Mouse (Mus musculus) embryonic facial prominence, embryonic 14.5 days (tissue): ENCODE results near the gene Commd4. TPM values are rescaled to one million over a fixed set of nuclear protein-coding genes. Genes with fewer than 3 reads are reported as not detected.
A peak's percentile ranks its signal among the peaks of the same experiment; 100 is the strongest.

Experiments used
- ATAC-seq: fragments of 200-750 bp; cut with Nextera tagmentation; 2 replicates; pipeline ENCODE4 v1.8.0; 2017; ENCODE audit warnings: low read depth, moderate number of reproducible peaks, moderate TSS enrichment
- DNase-seq: peaks from one replicate; pipeline ENCODE4 v3.0.0-alpha.2; 2015; ENCODE audit warnings: low spot score
- H3K27ac ChIP-seq: fragments of 300-500 bp; sonication (generic); replicated peaks from 2 replicates; pipeline ENCODE4 v1.5.1; 2014; ENCODE audit warnings: low read depth, mild to moderate bottlenecking, low read length, moderate library complexity
- H3K27me3 ChIP-seq: fragments of 300-500 bp; sonication (generic); replicated peaks from 2 replicates; pipeline ENCODE4 v1.6.1; 2014; ENCODE audit warnings: low read length; ENCODE audit not compliant: control insufficient read depth, insufficient read depth
- H3K36me3 ChIP-seq: fragments of 300-500 bp; sonication (generic); 2 replicates; pipeline ENCODE4 v1.6.1; 2014; ENCODE audit warnings: low read length, mixed read lengths; ENCODE audit not compliant: control insufficient read depth, insufficient read depth
- H3K4me1 ChIP-seq: fragments of 300-500 bp; sonication (generic); 2 replicates; pipeline ENCODE4 v1.6.1; 2014; ENCODE audit warnings: antibody characterized with exemption, low read length; ENCODE audit not compliant: control insufficient read depth, insufficient read depth
- H3K4me2 ChIP-seq: fragments of 300-500 bp; sonication (generic); 2 replicates; pipeline ENCODE4 v1.6.1; 2014; ENCODE audit warnings: low read depth, mild to moderate bottlenecking, low read length, moderate library complexity, mixed read lengths
- H3K4me3 ChIP-seq: fragments of 300-500 bp; sonication (generic); 2 replicates; pipeline ENCODE4 v1.5.1; 2014; ENCODE audit warnings: low read depth, mild to moderate bottlenecking, low read length
- H3K9ac ChIP-seq: fragments of 300-500 bp; sonication (generic); 2 replicates; pipeline ENCODE4 v1.6.1; 2014; ENCODE audit warnings: low read depth, mild to moderate bottlenecking, low read length, moderate library complexity, mixed read lengths
- H3K9me3 ChIP-seq: fragments of 300-500 bp; sonication (generic); 2 replicates; pipeline ENCODE4 v1.6.1; 2016; ENCODE audit warnings: low read length; ENCODE audit not compliant: control insufficient read depth
- WGBS: fragments of 180-500 bp; shearing (Covaris S2); extraction: QIAGEN DNeasy Blood & Tissue Kit; methylation state at CpG from one replicate; pipeline ENCODE4 v1.1.7; 2014; 5-methylcytosine and 5-hydroxymethylcytosine counted together
- polyA plus RNA-seq: library from polyadenylated mRNA; unstranded; fragments of >200 nt; fragmentation: Nextera tagmentation; extraction: Ambion mirVana; gene quantifications from 2 replicates; pipeline ENCODE4 v1.2.1, GENCODE M21; 2014

The Commd4 gene
- polyA plus RNA-seq, 1 experiment from 2014 or later, result 83.0 TPM

DNA sequence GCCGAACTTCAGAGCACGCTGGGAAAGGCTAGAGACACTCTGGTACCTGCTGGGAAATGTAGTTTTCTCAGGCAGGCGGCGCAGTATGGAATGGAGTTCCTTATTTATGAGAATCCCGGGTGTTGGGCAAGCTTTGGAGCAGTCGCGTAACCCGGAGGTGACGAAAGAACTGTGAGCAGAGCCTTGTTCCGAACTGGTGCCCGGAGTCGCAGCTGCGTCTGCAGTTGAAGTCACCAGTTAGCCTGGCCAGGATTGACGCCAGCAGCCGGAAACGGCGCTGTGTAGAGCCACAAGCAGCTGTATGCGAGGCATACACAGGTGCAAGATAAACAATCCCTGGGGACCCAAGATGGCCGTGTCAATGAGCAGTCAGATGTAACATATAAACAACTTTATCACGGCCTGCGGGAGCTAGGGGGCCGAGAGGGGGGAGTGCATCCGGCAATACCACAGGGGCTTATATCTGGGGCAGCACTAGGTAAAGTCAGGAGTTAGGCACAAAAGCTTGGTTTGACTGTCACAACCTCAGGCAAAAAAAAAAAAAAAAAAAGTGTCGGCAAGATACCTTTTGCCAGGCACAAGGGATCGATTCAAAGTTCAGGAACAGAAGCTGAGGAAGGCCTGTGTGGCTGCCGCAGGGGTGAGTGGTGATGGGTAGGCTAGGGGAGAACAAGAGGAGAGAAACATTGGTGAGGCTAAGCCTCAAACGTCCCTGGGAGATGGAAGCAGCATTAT lies 9.8 kb downstream of the Commd4 start, which contains the start of gene Neil1:
TSS of gene Neil1 (minus strand) at position 162 of the 735 bp plus-strand sequence.
- no peaks in the 10 kb centered on the region for H3K4me1 ChIP-seq
- H3K4me3 ChIP-seq, result peak within 1 kb of the TSS; percentile 51
- H3K27ac ChIP-seq, result peak within 1 kb of the TSS; percentile 85
- H3K9ac ChIP-seq, result peak within 1 kb of the TSS; percentile 70
- peak within 1 kb of the TSS; percentile 67 for H3K4me2 ChIP-seq
- no peaks in the 10 kb centered on the region for H3K27me3 ChIP-seq
- H3K36me3 ChIP-seq, result 0 out of 2 replicates have a peak, but pooled peaks cover 3% of the 10 kb centered on the region
- peak; percentile 97 for DNase-seq
- 2% methylated on average over 27 of the region's 27 CpGs for WGBS
- ATAC-seq, result peak; percentile 95
- H3K9me3 ChIP-seq, result no peaks in the 10 kb centered on the region

DNA sequence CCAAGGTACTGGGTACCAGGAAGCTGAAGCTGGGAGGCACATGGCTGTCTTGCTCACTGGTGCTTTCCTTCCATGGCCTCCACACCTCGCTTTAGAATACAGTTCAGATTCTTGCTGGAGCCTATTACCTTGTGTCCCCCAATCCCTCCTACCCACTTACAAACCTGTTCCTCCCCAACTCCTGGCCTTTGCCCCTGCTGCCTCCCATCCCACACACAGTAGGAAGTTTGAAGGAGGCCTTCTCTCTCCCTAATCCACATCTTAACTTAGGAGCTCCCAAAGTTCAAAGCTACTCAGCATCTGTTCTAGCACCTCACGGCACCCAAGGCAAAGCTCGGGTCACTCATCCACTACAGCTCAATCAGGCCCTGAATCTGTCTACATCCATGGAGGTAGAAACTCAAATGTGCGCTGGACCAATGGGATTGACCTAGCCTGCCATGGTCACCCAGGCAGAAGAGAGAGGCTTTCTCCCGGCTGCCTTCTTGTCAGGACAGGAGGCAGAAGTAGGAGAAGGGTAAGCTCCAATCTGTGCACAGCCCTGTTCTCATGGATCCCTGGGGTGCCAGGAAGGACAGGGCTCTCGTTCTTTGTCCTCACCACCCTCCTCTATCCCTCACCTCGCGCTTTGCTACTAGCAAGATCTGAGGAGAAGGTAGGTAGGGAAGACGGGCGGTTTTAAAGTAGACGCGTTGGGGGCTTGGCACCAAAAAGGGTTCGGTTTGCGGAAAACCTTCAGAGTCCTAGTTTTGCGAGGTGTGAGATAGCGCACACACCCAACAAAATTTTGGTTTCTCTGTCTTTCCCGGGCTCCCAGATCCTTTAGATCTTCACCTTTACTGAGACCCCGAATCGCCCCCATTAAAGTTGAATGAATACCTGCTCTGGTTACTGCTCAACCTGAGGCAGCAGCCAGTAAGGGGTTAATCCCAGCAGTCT lies 10.7 kb downstream of the Commd4 start:
- H3K4me2 ChIP-seq, result peak overlapping the region; percentile 67
- DNase-seq (no peak), ATAC-seq (peak; percentile 35)
- H3K27ac ChIP-seq, result peak overlapping the region; percentile 85
- 0 out of 2 replicates have a peak, but pooled peaks cover 9% of the 10 kb centered on the region for H3K36me3 ChIP-seq
- H3K4me1 ChIP-seq, result no peaks in the 10 kb centered on the region
- 6% methylated on average over 19 of the region's 19 CpGs for WGBS
- peak overlapping the region; percentile 51 for H3K4me3 ChIP-seq
- no peaks in the 10 kb centered on the region for H3K9me3 ChIP-seq
- H3K27me3 ChIP-seq, result no peaks in the 10 kb centered on the region
- peak overlapping the region; percentile 70 for H3K9ac ChIP-seq

DNA sequence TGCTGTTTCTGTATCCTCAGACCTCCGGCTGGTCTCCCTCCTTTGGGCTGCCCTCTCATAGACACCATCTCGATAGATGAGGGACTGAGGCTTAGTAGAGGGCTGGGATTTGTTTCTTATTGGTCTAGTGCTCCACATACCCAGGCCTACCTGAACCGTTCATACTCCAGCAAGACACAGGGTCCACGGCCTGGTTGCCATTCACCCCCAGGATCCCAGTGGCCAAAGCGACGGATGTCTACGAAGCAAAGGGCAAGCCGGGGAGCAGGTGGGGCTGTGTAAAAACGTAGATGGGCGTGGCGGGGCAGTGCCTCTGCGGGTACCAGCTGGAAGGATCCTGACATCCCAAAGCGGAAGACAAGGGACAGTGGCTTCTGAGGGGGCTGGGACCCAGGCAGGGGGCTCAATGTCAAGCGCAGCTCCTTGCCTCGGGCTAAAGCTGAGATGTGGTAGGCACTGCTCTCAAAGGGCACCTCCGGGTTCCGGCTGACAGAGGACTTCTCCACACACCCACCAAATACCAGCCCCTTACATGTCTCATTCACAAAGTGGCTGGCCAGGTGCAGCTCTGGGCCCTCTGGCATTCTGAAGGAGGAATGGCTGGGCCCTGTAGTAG lies 11.6 kb downstream of the Commd4 start:
- no peak overlapping the region for H3K27ac ChIP-seq
- peak overlapping the region; percentile 67; the same call in 1 of the 2 replicates for H3K4me2 ChIP-seq
- DNase-seq (no peak), ATAC-seq (no peak)
- no peaks in the 10 kb centered on the region for H3K27me3 ChIP-seq
- H3K4me3 ChIP-seq, result no peak overlapping the region
- H3K9me3 ChIP-seq, result no peaks in the 10 kb centered on the region
- 0 out of 2 replicates have a peak, but pooled peaks cover 18% of the 10 kb centered on the region for H3K36me3 ChIP-seq
- WGBS, result 79% methylated on average over 17 of the region's 17 CpGs
- peak overlapping the region; percentile 70; the same call in 1 of the 2 replicates for H3K9ac ChIP-seq
- H3K4me1 ChIP-seq, result no peaks in the 10 kb centered on the region

DNA sequence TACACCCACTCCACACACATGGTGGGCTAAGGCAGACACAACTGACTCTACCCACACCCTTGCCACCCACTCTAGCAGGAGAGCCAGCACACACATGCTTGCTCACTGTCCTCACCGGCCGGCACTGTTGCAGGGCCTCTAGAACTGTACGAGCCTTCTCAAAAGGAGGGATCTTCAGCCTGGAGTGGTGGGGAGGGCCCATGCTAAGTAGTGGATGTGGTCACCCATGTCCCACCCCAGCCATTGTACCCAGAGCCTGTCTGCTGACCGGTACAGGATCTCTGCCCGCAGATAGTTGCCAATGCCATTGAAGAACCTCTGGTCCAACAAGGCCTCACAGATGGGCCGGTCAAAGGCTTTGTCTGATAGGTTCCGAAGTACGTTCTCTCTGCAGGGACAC lies 13.3 kb downstream of the Commd4 start:
- H3K9me3 ChIP-seq, result no peaks in the 10 kb centered on the region
- H3K9ac ChIP-seq, result no peak overlapping the region
- peaks cover 34% of the 10 kb centered on the region for H3K36me3 ChIP-seq
- ATAC-seq, result no peak
- no peak overlapping the region for H3K27ac ChIP-seq
- H3K4me2 ChIP-seq, result no peak overlapping the region
- H3K27me3 ChIP-seq, result no peaks in the 10 kb centered on the region
- H3K4me1 ChIP-seq, result no peaks in the 10 kb centered on the region
- DNase-seq, result no peak
- 94% methylated on average over 8 of the region's 8 CpGs for WGBS
- H3K4me3 ChIP-seq, result no peak overlapping the region

DNA sequence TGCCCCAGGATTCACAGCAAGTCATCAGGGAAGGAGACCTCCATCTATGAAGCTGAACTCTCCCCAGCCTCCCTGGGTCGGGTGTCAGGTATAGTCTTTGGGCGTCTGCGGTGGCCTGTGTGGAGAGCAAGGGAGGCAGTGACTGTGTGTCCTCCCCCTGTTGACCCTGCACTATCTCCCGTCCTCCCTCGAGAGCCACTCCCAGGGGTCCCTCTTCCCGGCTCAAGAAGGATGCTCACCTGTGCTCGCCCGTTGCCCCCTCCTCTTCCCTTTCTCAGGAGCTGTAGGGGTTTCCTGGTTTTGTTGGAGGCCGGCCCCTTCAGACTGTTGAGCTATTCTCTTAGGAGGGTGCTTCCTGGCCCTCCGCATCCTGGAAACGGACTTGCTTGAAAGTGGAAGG lies 14.9 kb downstream of the Commd4 start:
- Histone ChIP-seq H3K27ac (no peak overlapping the region), H3K9me3 (no peaks in the 10 kb centered on the region), H3K9ac (no peak overlapping the region), H3K36me3 (peaks cover 51% of the 10 kb centered on the region), H3K4me2 (no peak overlapping the region), H3K27me3 (no peaks in the 10 kb centered on the region), H3K4me3 (no peak overlapping the region), H3K4me1 (no peaks in the 10 kb centered on the region)
- 77% methylated on average over 11 of the region's 11 CpGs for WGBS
- no peak for DNase-seq
- ATAC-seq, result no peak

DNA sequence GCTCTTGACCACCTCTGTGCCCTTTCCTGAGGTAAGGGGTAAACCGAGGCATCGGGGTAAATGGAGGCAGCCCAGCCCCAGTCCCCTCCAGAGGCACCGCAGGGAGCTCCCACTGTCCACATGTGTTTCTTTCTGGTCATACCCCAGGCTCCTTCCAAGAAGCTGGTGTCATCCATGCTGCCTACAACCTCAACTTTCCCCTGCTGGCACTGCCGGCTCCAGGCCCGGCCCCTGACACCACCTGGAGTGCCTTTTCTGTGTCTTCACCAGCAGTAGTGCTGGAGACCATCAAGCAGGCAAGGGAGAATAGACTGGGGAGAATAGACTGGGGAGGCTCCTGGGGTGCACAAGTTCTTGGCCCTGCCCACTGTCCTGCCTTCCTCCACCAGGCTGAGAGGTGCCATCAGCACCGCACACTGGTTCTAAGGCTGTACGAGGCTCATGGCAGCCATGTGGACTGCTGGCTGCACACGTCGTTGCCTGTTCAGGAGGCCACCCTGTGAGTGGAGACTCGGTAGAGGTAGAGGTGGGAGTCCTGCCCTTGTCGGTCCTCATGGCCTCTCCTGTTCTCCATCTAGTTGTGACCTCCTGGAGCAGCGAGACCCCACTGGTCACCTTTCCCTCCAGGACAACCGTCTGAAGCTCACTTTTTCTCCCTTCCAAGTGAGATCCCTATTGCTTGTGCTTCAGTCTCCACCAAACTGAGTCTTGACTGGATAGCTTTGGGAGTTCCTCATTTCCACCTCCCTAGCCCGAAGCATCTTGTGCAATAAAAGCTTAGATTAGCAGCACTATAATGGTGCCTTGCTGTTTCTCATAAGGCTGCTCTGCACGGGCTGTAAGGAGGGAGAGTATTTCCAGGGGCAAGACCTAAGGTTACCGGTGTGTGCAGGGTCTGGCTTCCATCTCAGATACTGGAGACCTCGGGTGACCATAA lies 16.4 kb downstream of the Commd4 start:
- no peaks in the 10 kb centered on the region for H3K9me3 ChIP-seq
- no peak for ATAC-seq
- DNase-seq, result no peak
- H3K4me3 ChIP-seq, result no peak overlapping the region
- whole genome bisulfite sequencing, result 88% methylated on average over 16 of the region's 17 CpGs
- no peak overlapping the region for H3K9ac ChIP-seq
- no peaks in the 10 kb centered on the region for H3K27me3 ChIP-seq
- no peak overlapping the region for H3K27ac ChIP-seq
- H3K36me3 ChIP-seq, result peaks cover 66% of the 10 kb centered on the region
- no peak overlapping the region for H3K4me2 ChIP-seq
- H3K4me1 ChIP-seq, result no peaks in the 10 kb centered on the region

DNA sequence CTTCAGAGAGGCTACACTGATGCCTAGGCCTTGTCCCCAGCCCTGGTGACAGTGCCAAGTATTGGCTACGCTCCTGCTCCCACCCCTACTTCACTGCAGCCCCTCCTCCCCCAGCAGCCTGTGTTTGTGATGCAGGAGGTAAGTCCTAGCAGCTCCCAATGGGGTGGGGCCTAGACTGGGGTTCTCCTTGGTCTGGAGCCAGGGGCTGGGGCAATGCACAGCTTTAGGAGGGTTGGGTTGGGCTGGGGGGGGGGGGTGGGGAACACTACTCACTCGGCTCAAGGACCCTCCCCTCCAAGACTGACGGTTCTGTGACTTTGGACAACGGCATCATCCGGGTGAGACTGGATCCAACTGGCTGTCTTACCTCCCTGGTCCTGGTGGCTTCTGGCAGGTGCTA lies 18.6 kb downstream of the Commd4 start:
- peaks cover 87% of the 10 kb centered on the region for H3K36me3 ChIP-seq
- no peak for ATAC-seq

More for the DNA sequence above, 18.6 kb downstream of the Commd4 start:
- H3K9ac ChIP-seq, result no peak overlapping the region
- WGBS, result 81% methylated on average over 3 of the region's 5 CpGs
- H3K27ac ChIP-seq, result no peak overlapping the region
- H3K27me3 ChIP-seq, result no peaks in the 10 kb centered on the region
- H3K4me1 ChIP-seq, result no peaks in the 10 kb centered on the region
- H3K4me2 ChIP-seq, result no peak overlapping the region
- H3K4me3 ChIP-seq, result no peak overlapping the region
- DNase-seq, result no peak
- H3K9me3 ChIP-seq, result no peaks in the 10 kb centered on the region
